Mouse (Mus musculus): ENCODE results near the gene Gsg1.

DNA sequence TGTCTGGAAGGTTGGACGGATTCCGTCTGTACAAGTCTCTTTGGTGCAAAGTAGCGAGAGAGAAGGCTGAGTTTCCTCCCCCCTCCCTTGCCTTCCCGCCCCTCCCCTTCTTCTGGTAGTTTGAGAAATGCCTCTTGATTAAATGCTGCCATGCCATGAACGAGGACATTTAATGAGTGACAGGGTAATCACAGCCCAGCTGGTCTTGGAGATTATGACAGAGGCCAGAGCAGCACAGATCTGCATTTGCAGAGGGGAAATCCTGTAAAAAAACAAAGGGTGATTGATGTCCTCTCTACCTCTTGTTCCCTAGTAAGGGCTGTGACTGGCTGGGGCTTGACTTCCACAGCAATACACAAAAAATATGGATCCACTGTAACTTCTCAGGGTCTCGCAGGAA is 6.3 kb downstream of the Gsg1 start:
- TF ChIP-seq CTCF (IDR thresholded peaks at IDR 0.05; ENCODE audit: low read depth, low read length) = no peak
- no peak for TF ChIP-seq GATA1 (IDR thresholded peaks at IDR 0.05; ENCODE audit: borderline replicate concordance, low read length)
